Mouse (Mus musculus): ENCODE data around the gene Plekhm2. TPM values are rescaled to one million over a fixed set of nuclear protein-coding genes. Genes with fewer than 3 reads are reported as not detected.

Gene Plekhm2
- polyA plus RNA-seq, 1 experiment, result 24.8 TPM

GRCm38 (mm10) chr4:141583919-141584318 is 80.8 kb downstream of the Plekhm2 start:
- H3K4me3 ChIP-seq (replicated peaks), result no peak overlapping the region
- H3K9me3 ChIP-seq, result no peaks in the 10 kb centered on the region
- H3K36me3 ChIP-seq (replicated peaks; ENCODE audit: low read length), result no peaks in the 10 kb centered on the region
- TF ChIP-seq FLI1 (IDR thresholded peaks at IDR 0.05; ENCODE audit: low read length), result no peak
- TF ChIP-seq GATA1 (IDR thresholded peaks at IDR 0.05; ENCODE audit: borderline replicate concordance, low read length), result no peak
- peaks cover 37% of the 10 kb centered on the region for H3K27me3 ChIP-seq (replicated peaks)
- H3K4me1 ChIP-seq, result peaks cover 3% of the 10 kb centered on the region; the same call in 1 of the 2 replicates

- Histone ChIP-seq H3K9me3 (peaks cover 4% of the 10 kb centered on the region), H3K4me1 (peaks cover 4% of the 10 kb centered on the region; the same call in 1 of the 2 replicates), H3K4me3 (replicated peaks) (no peak overlapping the region), H3K36me3 (replicated peaks; ENCODE audit: low read length) (no peaks in the 10 kb centered on the region), H3K27me3 (replicated peaks) (peaks cover 46% of the 10 kb centered on the region)
- TF ChIP-seq GATA1 (IDR thresholded peaks at IDR 0.05; ENCODE audit: borderline replicate concordance, low read length), result no peak
- TF ChIP-seq FLI1 (IDR thresholded peaks at IDR 0.05; ENCODE audit: low read length), result no peak
These were observed 83.6 kb downstream of the Plekhm2 start for GRCm38 (mm10) chr4:141581051-141581450.

- H3K4me1 ChIP-seq, result peaks cover 12% of the 10 kb centered on the region
- no peak for TF ChIP-seq FLI1 (IDR thresholded peaks at IDR 0.05; ENCODE audit: low read length)
- TF ChIP-seq GATA1 (IDR thresholded peaks at IDR 0.05; ENCODE audit: borderline replicate concordance, low read length), result no peak
- peaks cover 4% of the 10 kb centered on the region for H3K9me3 ChIP-seq
- peaks cover 50% of the 10 kb centered on the region for H3K27me3 ChIP-seq (replicated peaks)
- H3K4me3 ChIP-seq (replicated peaks), result no peak overlapping the region
- H3K36me3 ChIP-seq (replicated peaks; ENCODE audit: low read length), result no peaks in the 10 kb centered on the region
These were observed 85.9 kb downstream of the Plekhm2 start for GRCm38 (mm10) chr4:141578833-141579232.

GRCm38 (mm10) chr4:141576877-141577276 is 87.8 kb downstream of the Plekhm2 start:
- peaks cover 57% of the 10 kb centered on the region for H3K27me3 ChIP-seq (replicated peaks)
- peaks cover 14% of the 10 kb centered on the region for H3K4me1 ChIP-seq
- peaks cover 4% of the 10 kb centered on the region for H3K9me3 ChIP-seq
- no peak overlapping the region for H3K4me3 ChIP-seq (replicated peaks)
- no peak for TF ChIP-seq FLI1 (IDR thresholded peaks at IDR 0.05; ENCODE audit: low read length)
- TF ChIP-seq GATA1 (IDR thresholded peaks at IDR 0.05; ENCODE audit: borderline replicate concordance, low read length), result no peak
- no peaks in the 10 kb centered on the region for H3K36me3 ChIP-seq (replicated peaks; ENCODE audit: low read length)

GRCm38 (mm10) chr4:141576404-141576803 is 88.3 kb downstream of the Plekhm2 start:
- Histone ChIP-seq H3K9me3 (peaks cover 4% of the 10 kb centered on the region), H3K27me3 (replicated peaks) (peaks cover 57% of the 10 kb centered on the region), H3K36me3 (replicated peaks; ENCODE audit: low read length) (no peaks in the 10 kb centered on the region), H3K4me3 (replicated peaks) (no peak overlapping the region), H3K4me1 (peaks cover 15% of the 10 kb centered on the region)
- no peak for TF ChIP-seq FLI1 (IDR thresholded peaks at IDR 0.05; ENCODE audit: low read length)
- TF ChIP-seq GATA1 (IDR thresholded peaks at IDR 0.05; ENCODE audit: borderline replicate concordance, low read length), result no peak

Other genes starting within 250 kb of the Plekhm2 start
- gene Clcnkb, start 248.9 kb downstream of the Plekhm2 start, polyA plus RNA-seq (2012; ENCODE audit: insufficient read depth, low replicate concordance), result not detected in 2 replicates
- not detected in 2 replicates for gene Hspb7, start 244.1 kb downstream of the Plekhm2 start, polyA plus RNA-seq (2012; ENCODE audit: insufficient read depth, low replicate concordance)
- not detected in 2 replicates for gene Srarp, start 228.8 kb downstream of the Plekhm2 start, polyA plus RNA-seq (2012; ENCODE audit: insufficient read depth, low replicate concordance)
- gene Zbtb17, start 220.2 kb downstream of the Plekhm2 start, polyA plus RNA-seq (2012; ENCODE audit: insufficient read depth, low replicate concordance), result 32.4 and 41.2 TPM in 2 replicates
- gene Spen, start 126.3 kb downstream of the Plekhm2 start, polyA plus RNA-seq (2012; ENCODE audit: insufficient read depth, low replicate concordance), result 101 and 202 TPM in 2 replicates
- 4.7 and 17.1 TPM in 2 replicates for gene Fblim1, start 58.8 kb downstream of the Plekhm2 start, polyA plus RNA-seq (2012; ENCODE audit: insufficient read depth, low replicate concordance)
- gene Tmem82, start 46.3 kb downstream of the Plekhm2 start, polyA plus RNA-seq (2012; ENCODE audit: insufficient read depth, low replicate concordance), result 1.1 TPM in 1 of 2 replicates, not detected in the other
- not detected in 2 replicates for gene Slc25a34, start 41.1 kb downstream of the Plekhm2 start, polyA plus RNA-seq (2012; ENCODE audit: insufficient read depth, low replicate concordance)
- gene Rsc1a1, start 20.7 kb upstream of the Plekhm2 start, polyA plus RNA-seq (2012; ENCODE audit: insufficient read depth, low replicate concordance), result 3.0 and 5.9 TPM in 2 replicates
- gene Ddi2, start 58.5 kb upstream of the Plekhm2 start, polyA plus RNA-seq (2012; ENCODE audit: insufficient read depth, low replicate concordance), result 0.43 and 1.7 TPM in 2 replicates
- not detected in 2 replicates for gene Agmat, start 81.8 kb upstream of the Plekhm2 start, polyA plus RNA-seq (2012; ENCODE audit: insufficient read depth, low replicate concordance)
- 0.44 and 1.8 TPM in 2 replicates for gene Dnajc16, start 126.0 kb upstream of the Plekhm2 start, polyA plus RNA-seq (2012; ENCODE audit: insufficient read depth, low replicate concordance)
- 4.7 and 7.1 TPM in 2 replicates for gene Casp9, start 128.7 kb upstream of the Plekhm2 start, polyA plus RNA-seq (2012; ENCODE audit: insufficient read depth, low replicate concordance)
- not detected in 2 replicates for gene Cela2a, start 161.3 kb upstream of the Plekhm2 start, polyA plus RNA-seq (2012; ENCODE audit: insufficient read depth, low replicate concordance)
- not detected in 2 replicates for gene Ctrc, start 181.5 kb upstream of the Plekhm2 start, polyA plus RNA-seq (2012; ENCODE audit: insufficient read depth, low replicate concordance)
- 34.7 and 93.3 TPM in 2 replicates for gene Efhd2, start 210.0 kb upstream of the Plekhm2 start, polyA plus RNA-seq (2012; ENCODE audit: insufficient read depth, low replicate concordance)

Data from megakaryocyte, embryonic 14.5 days (primary cell).